Mouse (Mus musculus) gastrocnemius, adult 8-10 months (tissue): ENCODE measurements around the gene Dll3. TPM values are rescaled to one million over a fixed set of nuclear protein-coding genes. Genes with fewer than 3 reads are reported as not detected.
A peak's percentile ranks its signal among the peaks of the same experiment; 100 is the strongest.

Source experiments
- DNase-seq, 2 experiments: peaks; one replicate each; pipeline ENCODE4 v3.0.0; 2022; ENCODE audit warnings: low spot score in 2 of 2
- total RNA-seq, 4 experiments: library from RNA; stranded (reverse); gene quantifications; 2 replicates each; pipeline ENCODE4 v1.2.4; 2022

The Dll3 gene
- total RNA-seq, 4 experiments from 2014 or later, result not detected

DNA sequence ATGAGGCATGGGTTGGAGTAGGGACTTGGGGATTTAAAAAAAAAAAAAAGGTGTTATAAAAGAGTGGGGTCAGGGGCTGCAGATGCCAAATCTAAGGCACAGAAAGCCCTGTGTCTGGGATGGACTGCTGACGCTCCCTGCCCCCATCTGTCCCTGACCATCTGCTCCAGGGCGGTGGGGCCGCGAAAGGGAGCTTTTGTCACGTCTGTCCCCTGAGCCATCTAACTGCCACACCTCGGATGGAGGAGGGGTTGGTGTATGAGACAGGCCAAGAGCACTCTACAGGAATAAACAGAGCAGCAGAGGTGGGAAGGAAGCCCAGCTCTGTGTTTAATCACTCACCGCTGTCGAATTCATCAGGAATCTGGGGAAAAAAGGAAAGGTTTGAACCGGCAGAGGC lies 7.7 kb upstream of the Dll3 start:
- no peak for DNase-seq

DNA sequence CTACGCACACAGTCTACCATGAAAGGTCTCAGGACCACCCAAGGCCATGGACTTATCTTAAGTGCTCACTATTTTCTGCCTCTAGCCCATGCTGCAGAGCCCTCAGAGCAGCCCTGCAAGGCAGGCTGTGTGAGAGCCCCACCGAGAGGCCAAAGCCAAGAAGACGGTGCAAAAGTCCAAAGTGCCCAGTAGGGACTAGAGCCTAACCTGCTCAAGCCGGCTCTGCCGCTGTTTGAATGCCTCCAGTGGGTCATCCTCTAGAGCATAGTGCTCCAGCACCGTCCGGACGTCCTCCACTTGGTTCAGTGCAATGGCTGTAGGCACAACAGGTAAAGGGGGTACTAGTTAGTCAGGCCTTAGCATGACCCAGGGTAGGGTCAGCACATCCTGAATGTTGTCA lies 4.2 kb upstream of the Dll3 start:
- no peak for DNase-seq

DNA sequence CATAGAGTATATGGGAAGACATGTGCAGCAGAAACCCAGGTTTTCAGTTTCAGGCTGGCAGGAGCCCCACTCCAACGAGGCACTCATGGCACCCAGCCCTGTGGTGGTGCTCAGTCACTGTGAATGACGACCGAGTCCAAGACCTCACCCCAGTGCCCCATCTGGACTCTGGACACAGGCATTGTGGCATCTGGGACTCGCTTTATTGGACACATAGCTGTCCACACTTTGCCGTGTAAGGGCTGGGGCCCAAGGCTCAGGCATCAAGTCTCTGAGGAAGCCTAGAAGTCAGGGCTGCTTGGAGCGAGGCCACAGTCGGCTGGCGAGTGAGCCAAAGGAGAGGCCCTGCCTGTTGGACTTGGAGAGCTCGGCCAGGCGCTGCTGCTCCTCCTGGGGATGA lies 3.6 kb upstream of the Dll3 start:
- no peak for DNase-seq

DNA sequence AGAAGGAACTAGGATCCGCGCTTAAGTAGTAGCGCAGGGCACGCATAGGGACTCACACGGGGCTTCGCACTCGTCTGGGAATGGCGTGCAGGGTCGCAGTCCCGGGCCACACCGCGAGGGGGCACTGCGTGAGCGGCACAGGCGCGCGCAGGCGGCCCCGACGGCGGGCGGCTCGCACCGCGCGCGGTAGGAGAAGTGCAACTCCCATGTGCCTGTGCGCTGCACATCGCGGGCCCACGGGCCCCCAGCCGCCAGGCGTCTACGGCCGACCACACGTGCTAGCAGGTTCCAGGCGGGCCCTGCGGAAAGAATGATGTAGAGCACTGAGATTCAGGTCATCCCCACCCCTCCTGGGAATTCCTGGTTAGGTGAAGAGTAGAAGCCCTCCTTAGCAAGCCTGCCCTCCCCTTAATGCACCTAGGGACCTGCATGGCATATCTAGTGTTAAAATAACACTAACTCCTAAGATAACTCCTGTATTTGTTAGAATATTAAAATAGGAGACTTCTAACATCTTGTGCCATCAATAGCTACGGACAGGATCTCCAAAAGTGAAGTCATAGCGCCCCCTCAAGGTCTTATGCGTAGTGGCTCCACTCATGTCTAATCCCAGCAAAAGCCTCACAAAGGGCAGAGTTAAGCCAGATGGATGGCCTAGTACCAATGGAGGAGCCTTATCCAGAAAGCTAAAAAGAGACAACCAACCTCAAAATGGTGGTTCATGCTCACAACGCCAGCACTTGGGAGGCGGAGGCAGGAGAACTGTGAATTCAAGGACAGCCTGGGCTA lies 3.0 kb downstream of the Dll3 start:
- no peak for DNase-seq

DNA sequence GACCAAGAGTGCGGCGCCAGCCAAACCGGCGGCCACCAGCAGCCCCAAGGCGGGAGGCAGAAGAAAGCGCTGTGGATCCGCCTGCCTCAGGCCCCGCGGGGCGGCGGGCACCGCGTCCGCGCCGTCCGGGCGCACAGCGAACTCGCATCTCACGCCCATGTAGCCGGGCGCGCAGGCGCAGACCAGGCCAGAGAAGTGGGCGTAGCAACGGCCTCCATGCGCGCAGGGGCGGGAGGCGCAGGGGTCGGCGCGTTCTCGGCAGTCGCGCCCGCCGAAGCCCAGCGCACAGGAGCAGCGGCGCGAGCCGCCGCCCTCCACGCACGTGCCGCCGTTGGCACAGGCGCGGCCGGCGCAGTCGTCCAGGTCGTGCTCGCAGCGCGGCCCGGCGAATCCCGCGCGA lies 7.6 kb downstream of the Dll3 start:
- DNase-seq, result no peak

DNA sequence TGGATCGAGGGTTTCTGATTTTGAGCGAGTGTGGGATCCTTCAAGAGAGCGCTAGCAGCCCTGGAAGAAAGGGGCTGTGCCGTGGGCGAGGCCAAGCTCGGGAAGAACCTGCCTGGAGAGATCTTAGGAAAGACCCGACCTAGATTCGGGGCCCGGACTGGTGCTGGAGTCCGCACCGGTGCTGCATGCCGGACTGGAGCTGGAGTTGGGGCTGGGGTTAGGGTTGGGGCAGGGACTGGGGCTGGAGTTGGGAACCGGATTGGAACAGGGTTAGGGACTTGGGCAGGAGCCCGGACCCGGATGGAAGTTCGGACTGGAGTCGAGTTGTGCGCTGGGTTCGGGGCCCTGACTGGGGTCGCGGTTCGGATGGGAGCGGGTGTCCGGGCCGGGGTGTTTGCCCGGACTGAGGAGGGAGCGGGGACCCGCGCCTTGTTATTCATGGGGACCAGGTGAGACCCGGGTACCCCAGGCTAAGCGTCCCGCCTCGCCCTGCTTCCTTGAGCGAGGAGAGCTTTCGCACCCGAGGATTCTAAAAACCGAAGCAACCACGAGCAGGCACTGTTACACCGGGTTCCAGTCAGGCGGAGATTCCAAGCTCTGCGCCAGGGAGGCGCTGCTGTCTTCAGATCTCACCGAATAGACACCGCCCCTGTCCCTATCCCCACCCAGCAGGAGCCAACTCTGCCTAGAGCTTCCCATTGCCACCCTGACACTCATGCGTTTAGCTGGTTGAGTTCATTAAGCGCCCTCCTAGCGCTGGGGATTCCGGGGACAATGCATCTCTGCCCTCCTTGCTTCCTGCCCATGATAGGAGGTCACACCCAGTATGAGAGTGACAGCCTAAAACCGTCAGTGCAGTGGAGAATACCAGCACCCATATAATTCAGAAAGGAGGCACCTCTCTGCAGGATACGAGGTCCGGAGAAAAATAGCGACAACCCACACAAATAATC lies 11.1 kb downstream of the Dll3 start, which contains the start of gene Selenov:
Gene Selenov (minus strand): TSS at position 549 of the 953 bp plus-strand sequence.
- DNase-seq, result no peak

DNA sequence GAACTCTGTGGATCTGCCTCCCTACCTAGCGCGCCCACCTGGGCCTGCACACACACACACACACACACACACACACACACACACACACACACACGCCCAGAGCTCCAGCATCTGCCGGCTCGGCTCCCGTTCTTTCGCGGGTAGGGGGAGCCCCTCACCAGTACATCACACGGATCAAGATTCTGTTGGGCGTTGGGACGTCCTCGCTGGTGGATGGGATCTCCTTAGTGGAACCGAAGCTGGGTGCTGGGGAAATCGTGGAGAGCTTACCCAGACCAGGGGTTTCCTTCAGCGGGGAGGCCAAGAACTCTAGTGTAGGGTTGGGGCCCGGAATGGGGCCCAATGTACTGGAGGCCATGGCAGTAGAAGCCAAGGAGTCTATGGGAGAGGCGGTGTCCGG lies 11.9 kb downstream of the Dll3 start:
- no peak for DNase-seq

DNA sequence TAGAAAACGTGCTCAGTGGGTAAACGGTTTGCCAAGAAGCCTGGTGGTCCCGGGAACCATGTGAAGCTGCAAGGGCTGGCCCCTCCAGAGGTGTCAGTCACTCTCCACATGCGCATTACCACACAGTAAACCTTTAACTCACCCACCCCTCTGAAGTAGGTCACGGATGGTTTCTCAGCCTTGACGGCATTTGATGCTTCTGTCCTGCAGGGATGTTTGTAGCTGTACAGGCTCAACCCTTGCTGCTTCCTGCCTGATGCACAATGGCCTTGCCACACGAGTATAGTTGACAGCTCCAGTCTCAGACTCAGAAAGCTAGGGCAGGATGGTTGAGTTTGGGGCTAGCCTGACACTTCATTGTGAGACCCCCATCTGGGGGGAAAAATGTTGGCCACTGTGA lies 21.4 kb downstream of the Dll3 start:
- no peak for DNase-seq

DNA sequence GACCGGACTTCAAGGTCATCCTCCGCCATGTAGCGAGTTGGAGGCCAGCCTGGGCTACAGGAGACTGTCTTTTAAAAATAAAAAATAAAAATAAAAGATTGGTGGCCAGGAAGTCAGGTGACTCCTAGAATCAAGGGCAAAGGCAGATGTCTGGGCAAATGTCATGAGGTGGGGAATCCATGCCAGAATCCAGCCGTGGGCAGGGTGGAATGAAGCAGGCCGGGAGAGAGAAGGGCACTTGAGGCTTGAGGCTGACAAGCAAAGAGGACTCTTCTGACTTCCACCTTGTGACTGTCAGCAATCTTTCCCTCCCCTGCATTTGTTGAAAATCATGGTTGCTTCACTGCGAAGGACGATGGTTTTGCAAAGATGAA lies 23.8 kb downstream of the Dll3 start:
- DNase-seq, result no peak

DNA sequence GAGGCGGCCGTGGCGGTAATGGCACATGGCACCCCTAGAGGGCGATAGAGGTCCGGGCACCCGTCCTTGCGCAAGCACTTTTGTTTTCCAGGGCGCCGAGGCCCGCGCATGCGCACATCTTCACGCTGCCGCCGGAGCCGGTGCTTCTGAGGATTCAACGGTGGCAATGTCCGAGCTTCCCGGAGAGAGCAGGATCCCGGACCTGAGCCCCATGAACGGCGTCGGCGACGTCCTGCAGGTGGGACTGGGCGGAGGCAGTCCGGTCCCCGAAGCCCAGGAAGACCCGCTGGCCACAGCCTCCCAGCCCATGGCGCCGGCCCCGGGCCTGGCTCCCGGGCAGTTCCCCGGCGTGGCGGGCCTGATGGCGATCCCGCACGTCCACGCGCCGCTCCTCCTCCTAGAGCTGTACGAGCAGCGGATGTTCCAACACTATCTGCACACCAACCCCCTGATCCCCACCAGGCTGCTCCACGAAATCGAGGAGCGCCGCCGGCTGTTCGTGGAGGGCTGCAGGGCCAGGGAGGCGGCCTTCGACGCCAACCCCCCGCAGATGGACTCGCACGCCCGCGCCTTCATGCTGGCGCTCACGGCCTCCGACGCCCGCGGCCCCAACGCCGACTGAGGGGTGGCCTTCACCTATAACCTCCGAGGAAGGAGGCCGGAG lies 24.3 kb downstream of the Dll3 start, which contains the start of gene Eid2b:
Gene Eid2b (plus strand): TSS at position 125 of the 664 bp plus-strand sequence.
- peak; percentile 90 to 93 for DNase-seq

DNA sequence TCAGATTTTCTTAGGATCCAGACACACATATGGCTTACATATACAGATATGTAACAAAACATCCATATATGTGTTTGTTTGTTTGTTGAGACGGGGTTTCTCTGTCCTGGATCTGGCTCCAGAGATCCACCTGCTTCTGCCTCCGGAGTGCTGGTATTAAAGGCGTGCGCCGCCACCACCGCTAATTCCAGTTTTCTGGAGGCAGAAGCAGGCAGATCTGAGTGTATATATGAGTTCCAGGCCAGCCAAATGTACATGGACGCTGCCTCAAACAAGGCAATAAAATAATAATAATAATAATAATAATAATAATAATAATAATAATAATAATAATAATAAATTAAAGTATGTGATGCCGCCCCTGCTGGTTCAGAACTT lies 24.8 kb downstream of the Dll3 start:
- no peak for DNase-seq

DNA sequence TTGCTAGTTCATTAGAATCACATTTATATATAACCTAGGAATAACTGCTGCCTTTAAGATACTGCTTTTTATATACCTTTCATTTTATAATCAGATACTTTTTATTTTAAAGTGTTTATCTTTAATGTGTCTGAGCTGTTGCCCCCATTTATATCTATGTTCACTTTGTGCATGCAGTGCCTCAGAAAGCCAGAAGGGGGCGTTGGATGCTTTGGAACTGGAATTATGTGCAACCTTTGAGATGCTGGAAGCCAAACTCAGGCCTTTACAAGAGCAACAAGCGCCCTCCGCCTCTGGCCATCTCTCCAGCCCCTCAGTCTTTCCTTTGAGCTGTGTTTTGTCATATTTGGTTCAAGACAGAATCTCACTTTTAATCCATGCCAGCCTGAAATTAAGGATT lies 30.3 kb downstream of the Dll3 start:
- no peak for DNase-seq

DNA sequence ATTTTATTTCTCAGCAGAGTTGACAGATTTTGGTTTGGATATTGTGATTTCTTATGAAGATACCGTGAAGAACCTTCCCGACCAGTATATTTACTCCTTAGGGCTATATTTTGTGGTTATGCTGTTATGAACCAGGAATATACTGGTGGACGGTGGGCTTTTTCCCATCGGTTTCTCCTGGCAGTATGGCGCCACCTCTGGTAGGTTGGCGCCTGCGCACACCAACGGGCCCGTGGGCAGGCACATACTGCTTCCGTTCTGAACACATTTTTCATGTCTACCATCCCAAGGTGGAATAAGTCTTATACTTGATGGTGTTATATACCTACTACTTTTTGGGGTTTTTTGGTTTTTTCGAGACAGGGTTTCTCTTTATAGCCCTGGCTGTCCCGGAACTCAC lies 32.7 kb downstream of the Dll3 start:
- DNase-seq, result no peak

DNA sequence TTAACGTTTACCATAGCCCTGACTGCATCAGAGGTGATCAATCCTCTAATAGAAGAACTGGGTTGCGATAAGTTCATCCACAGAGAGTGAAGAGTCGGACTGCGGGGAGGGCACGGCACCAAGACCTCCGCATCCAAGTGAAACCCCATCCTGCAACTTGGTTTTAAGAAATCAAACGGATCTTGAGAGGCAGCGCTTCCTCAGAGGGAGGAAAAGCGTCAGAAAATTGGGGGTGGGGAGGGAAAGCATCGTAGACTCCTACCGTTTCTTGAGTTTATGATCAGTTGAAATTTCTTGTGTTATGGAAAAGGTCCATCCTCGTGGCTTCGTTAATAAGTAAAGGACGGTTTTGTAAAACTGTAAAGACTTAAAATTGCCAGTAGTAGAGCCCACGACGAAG lies 33.5 kb downstream of the Dll3 start:
- no peak for DNase-seq

DNA sequence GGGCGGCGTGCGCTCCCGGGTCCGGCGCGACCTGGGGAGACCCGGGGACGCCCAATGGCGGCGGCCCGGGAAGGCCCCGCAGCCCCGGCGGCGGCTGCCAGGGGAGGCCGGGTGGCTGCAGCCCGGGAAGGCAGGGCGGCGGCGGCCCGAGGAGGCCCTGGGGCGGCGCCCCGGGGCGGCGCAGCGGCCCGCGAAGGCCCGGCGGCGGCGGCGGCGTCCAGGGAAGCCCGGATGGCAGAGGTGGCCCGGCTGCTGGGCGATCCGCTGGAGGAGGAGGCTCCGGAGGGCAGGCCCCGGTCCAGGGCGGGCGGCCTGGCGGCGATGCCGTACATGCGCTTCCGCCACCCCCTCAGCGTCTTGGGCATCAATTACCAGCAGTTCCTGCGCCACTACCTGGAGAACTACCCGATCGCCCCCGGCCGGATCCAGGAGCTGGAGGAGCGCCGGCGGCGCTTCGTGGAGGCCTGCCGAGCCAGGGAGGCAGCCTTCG lies 34.0 kb downstream of the Dll3 start:
- peak; percentile 17 to 32 for DNase-seq

DNA sequence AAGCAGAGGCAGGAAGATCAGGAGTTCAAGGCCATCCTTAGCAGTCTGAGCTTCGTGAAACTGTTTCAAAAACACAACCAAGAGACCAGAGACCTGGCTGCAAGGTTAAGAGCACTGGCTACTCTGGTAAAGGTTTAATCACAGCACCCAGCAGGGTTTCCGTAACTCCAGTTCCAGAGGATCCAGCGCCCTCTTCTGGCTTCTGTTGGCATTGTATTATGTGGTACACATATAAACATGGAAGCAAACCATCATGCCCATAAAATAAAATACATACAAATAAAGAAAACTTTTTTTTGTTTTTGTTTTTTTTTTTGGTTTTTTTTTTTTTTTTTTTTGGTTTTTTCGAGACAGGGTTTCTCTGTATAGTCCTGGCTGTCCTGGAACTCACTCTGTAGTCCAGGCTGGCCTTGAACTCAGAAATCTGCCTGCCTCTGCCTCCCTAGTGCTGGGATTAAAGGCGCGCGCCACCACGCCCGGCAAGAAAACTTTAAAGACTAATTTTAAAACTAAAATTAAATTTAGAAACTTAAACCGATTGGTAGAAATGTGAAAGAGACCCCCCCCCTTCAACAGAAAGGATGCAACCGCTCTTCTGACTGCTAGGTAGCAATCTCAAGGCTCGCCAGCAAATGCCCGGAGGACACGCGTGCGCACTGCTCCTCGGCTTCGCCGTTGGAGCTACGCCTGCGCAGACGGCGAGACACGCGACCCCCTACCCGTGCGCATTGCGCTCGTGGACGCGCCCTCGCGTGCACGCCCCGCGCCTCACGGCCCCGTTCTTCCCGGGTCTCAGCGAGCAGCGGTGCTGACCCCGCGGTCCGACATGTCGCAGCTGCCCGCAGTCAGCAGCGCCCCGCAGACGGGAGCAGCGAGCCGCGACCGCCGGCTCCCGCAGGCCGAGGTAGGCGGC lies 34.7 kb downstream of the Dll3 start, which contains the start of gene Eid2:
Gene Eid2 (plus strand): TSS at position 753 of the 913 bp plus-strand sequence.
- peak; percentile 40 to 50 for DNase-seq

DNA sequence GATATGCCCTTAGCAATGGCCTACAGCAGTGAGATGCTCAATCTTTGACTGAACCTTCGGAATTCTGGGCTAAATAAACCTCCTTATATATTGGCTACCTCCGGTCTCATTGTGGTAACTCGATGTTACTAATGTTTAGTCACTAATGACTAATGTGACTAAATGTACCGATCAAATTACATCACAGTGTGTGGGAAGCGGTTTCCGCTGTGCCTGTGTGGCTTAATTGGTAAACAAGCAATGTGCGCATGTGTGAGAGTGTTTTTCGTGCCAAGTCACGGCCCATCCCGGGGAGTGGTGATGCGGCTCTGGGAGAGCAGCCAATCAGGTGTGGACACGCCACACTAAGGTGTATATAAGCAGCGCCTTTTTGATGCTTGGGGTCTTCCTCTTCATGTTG lies 36.6 kb downstream of the Dll3 start:
- DNase-seq, result no peak

DNA sequence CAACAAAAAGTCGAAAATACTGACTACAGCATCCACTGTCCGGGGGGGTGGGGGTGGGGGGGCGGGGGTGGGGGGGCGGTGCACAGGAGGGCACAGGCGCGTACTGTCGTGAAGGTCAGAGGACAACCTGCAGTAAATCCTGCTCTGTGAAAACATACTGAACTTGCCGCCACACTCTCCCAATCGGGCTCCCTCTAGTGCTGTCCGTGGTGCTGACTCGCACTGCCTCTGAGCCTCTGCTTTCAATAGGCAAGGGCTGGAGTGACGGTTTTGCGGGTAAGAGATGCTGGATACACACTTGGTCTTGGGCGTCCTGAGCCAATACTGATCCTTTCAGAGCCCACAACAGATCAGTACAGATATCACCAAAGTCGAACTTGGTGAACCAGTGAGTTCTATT lies 38.3 kb downstream of the Dll3 start:
- peak in 1 of 2 experiments; percentile 9 for DNase-seq

DNA sequence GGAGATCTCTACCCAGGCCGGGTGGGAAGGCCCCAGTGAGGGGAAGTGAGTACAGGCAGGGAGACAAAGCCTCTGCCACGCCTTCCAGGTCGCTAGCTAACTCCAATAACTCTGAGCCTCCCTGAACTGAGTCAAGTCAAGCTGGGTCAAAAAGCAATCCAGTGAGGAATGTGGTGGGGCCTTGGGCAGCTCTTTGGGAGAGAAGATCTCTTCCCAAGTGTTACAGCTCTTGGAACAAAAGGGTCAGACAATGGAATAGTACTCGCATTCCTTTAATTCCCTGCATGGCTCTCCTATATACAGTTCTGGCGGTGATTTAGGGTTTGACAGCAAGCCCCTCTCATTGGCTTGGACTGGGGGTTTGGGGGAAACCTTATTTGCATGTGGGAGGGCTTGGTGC lies 39.2 kb downstream of the Dll3 start:
- no peak for DNase-seq

DNA sequence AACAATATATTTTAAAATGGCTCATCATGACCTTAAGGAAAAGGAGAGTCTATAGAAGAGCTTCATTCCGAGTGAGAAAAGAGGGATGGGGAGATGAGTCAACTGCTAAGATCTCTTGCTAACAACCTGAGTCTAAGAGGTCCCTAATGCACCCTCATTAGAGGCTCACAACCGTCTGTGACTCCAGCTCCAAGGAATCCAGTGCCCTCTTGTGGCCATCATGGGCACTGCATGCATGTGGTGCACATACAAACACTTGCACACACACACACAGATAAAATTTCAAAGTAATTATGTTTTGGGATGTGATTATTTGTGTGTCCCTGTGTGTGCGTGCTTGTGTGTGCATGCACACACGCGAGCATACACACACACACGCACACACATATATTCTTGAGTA lies 46.6 kb downstream of the Dll3 start:
- no peak for DNase-seq

DNA sequence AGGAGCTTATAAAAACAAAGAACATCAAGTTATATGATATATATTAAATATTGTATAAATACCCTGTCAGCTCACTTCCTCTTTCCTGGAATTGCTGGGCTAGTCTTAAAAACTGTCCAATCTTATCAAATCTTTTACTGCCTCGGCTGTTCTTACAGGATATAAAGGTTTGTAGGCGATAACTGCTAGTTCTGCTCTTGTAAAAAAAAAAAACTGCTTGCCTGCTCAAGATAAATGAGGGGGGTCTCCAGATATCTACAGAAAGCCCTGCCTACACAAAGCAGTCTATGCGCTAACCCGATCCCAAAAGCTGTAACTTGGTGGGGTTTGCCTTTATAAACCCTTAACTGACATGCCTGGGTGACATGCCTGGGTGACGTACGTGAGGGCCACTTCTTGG lies 47.4 kb downstream of the Dll3 start:
- no peak for DNase-seq
